ENCODE assay signal across 13 mouse cellular contexts in genomic region chr16:72465696-72466095, GRCm38 (mm10).
"Had no signal": no experiment of that assay in that cellular context is flagged by ENCODE, and none has a peak within 500 bp of the region (broad histone marks: within the 10 kb centered on the region; RNA-seq: fewer than 3 reads in every experiment).

No protein-coding gene starts in this region.

- H3K27ac ChIP-seq: intestine, embryonic 15.5 days; layer of hippocampus, adult 2 months; limb, embryonic 13.5 days; liver, embryonic 14.5 days; neural tube, embryonic 13.5 days; stomach, embryonic 15.5 days had no signal

- H3K27me3 ChIP-seq: intestine, embryonic 15.5 days; limb, embryonic 13.5 days; neural tube, embryonic 13.5 days; stomach, embryonic 15.5 days had no signal

- H3K4me1 ChIP-seq: intestine, embryonic 15.5 days; limb, embryonic 13.5 days; stomach, embryonic 15.5 days had no signal

- H3K9me3 ChIP-seq: intestine, embryonic 15.5 days; limb, embryonic 13.5 days; neural tube, embryonic 13.5 days; stomach, embryonic 15.5 days had no signal

- H3K9ac ChIP-seq: intestine, embryonic 15.5 days; limb, embryonic 13.5 days; liver, embryonic 14.5 days; neural tube, embryonic 13.5 days; stomach, embryonic 15.5 days had no signal

- DNase-seq: kidney, adult 18-20 months; kidney, postnatal 10 days; kidney, postnatal 4 days; left cerebral cortex, postnatal 4 days; lung, adult 18-20 months; thymus, adult 2 months; thymus, postnatal 25 days had no signal

- ATAC-seq: intestine, embryonic 15.5 days had no signal

- H3K4me2 ChIP-seq: intestine, embryonic 15.5 days; limb, embryonic 13.5 days; neural tube, embryonic 13.5 days; stomach, embryonic 15.5 days had no signal

- H3K36me3 ChIP-seq: intestine, embryonic 15.5 days; limb, embryonic 13.5 days; neural tube, embryonic 13.5 days; stomach, embryonic 15.5 days had no signal

- H3K4me3 ChIP-seq: intestine, embryonic 15.5 days; layer of hippocampus, adult 2 months; limb, embryonic 13.5 days; neural tube, embryonic 13.5 days; stomach, embryonic 15.5 days had no signal
